Mouse (Mus musculus): ENCODE measurements at regions not wholly inside any gene's neighbourhood (a gene's known extent, or its start where the extent isn't known, plus 50 kb on each side); places are given as distances from the start of the nearest gene placed in this dataset.

- no peaks in the 10 kb centered on the region for H3K27me3 ChIP-seq
- H3K36me3 ChIP-seq = no peaks in the 10 kb centered on the region
- 0 out of 2 replicates have a peak overlapping the region, but pooled peaks have one; percentile 50 for H3K27ac ChIP-seq
- H3K4me1 ChIP-seq = peaks cover 4% of the 10 kb centered on the region; the same call in 1 of the 2 replicates
- no peak overlapping the region for H3K9ac ChIP-seq
- H3K4me3 ChIP-seq = no peak overlapping the region
- ATAC-seq (ENCODE audit: insufficient number of reproducible peaks, low FRiP score, low TSS enrichment, low read depth) = no peak
- H3K9me3 ChIP-seq = no peaks in the 10 kb centered on the region
- WGBS = 64% methylated on average over 4 of the region's 4 CpGs
- no peak overlapping the region for H3K4me2 ChIP-seq
Observed at GRCm38 (mm10) chr6:14632837-14633236, 122.2 kb downstream of the Ppp1r3a start.

GRCm38 (mm10) chr6:14631719-14632445, 123.2 kb downstream of the Ppp1r3a start:
- Histone ChIP-seq H3K9ac (no peak overlapping the region), H3K4me2 (no peak overlapping the region), H3K27ac (peak overlapping the region; percentile 59), H3K36me3 (no peaks in the 10 kb centered on the region), H3K27me3 (no peaks in the 10 kb centered on the region), H3K4me3 (no peak overlapping the region), H3K4me1 (peaks cover 4% of the 10 kb centered on the region; the same call in 1 of the 2 replicates), H3K9me3 (no peaks in the 10 kb centered on the region)
- ATAC-seq (ENCODE audit: insufficient number of reproducible peaks, low FRiP score, low TSS enrichment, low read depth) = no peak
- 30% methylated on average over 2 of the region's 2 CpGs for WGBS

- WGBS = 58% methylated on average over 3 of the region's 3 CpGs
- no peaks in the 10 kb centered on the region for H3K36me3 ChIP-seq
- H3K4me2 ChIP-seq = no peak overlapping the region
- H3K4me1 ChIP-seq = no peaks in the 10 kb centered on the region
- H3K9me3 ChIP-seq = no peaks in the 10 kb centered on the region
- no peak overlapping the region for H3K27ac ChIP-seq
- H3K27me3 ChIP-seq = no peaks in the 10 kb centered on the region
- ATAC-seq (ENCODE audit: insufficient number of reproducible peaks, low FRiP score, low TSS enrichment, low read depth) = no peak
- H3K9ac ChIP-seq = no peak overlapping the region
- H3K4me3 ChIP-seq = no peak overlapping the region
Observed at GRCm38 (mm10) chr6:14616629-14617028, 138.4 kb downstream of the Ppp1r3a start.

GRCm38 (mm10) chr6:14608076-14608475, 147.0 kb downstream of the Ppp1r3a start:
- Histone ChIP-seq H3K27ac (no peak overlapping the region), H3K27me3 (no peaks in the 10 kb centered on the region), H3K4me3 (no peak overlapping the region), H3K4me1 (no peaks in the 10 kb centered on the region), H3K36me3 (no peaks in the 10 kb centered on the region), H3K4me2 (no peak overlapping the region), H3K9me3 (no peaks in the 10 kb centered on the region), H3K9ac (no peak overlapping the region)
- no peak for ATAC-seq (ENCODE audit: insufficient number of reproducible peaks, low FRiP score, low TSS enrichment, low read depth)

- Histone ChIP-seq H3K4me2 (no peak overlapping the region), H3K9me3 (no peaks in the 10 kb centered on the region), H3K27me3 (no peaks in the 10 kb centered on the region), H3K4me1 (0 out of 2 replicates have a peak, but pooled peaks cover 6% of the 10 kb centered on the region), H3K36me3 (no peaks in the 10 kb centered on the region), H3K27ac (no peak overlapping the region), H3K4me3 (no peak overlapping the region), H3K9ac (no peak overlapping the region)
- ATAC-seq (ENCODE audit: insufficient number of reproducible peaks, low FRiP score, low TSS enrichment, low read depth) = no peak
- 59% methylated on average over 13 of the region's 13 CpGs for WGBS
Observed at GRCm38 (mm10) chr6:14600543-14601249, 154.4 kb downstream of the Ppp1r3a start.

- Histone ChIP-seq H3K9me3 (no peaks in the 10 kb centered on the region), H3K27me3 (no peaks in the 10 kb centered on the region), H3K36me3 (no peaks in the 10 kb centered on the region), H3K4me2 (no peak overlapping the region), H3K4me1 (0 out of 2 replicates have a peak, but pooled peaks cover 6% of the 10 kb centered on the region), H3K27ac (no peak overlapping the region), H3K4me3 (no peak overlapping the region), H3K9ac (no peak overlapping the region)
- WGBS = 57% methylated on average over 4 of the region's 4 CpGs
- ATAC-seq (ENCODE audit: insufficient number of reproducible peaks, low FRiP score, low TSS enrichment, low read depth) = peak; percentile 61; the same call in 1 of the 2 replicates
Observed at GRCm38 (mm10) chr6:14596880-14597466, 158.1 kb downstream of the Ppp1r3a start.

- Histone ChIP-seq H3K36me3 (no peaks in the 10 kb centered on the region), H3K4me1 (no peaks in the 10 kb centered on the region), H3K9ac (no peak overlapping the region), H3K4me3 (no peak overlapping the region), H3K27me3 (no peaks in the 10 kb centered on the region), H3K27ac (no peak overlapping the region), H3K9me3 (no peaks in the 10 kb centered on the region), H3K4me2 (no peak overlapping the region)
- ATAC-seq (ENCODE audit: insufficient number of reproducible peaks, low FRiP score, low TSS enrichment, low read depth) = no peak
- 25% methylated on average over 1 of the region's 1 CpGs for WGBS
Observed at GRCm38 (mm10) chr6:14585827-14586226, 169.2 kb downstream of the Ppp1r3a start.

GRCm38 (mm10) chr6:14583829-14584228, 171.2 kb downstream of the Ppp1r3a start:
- no peak overlapping the region for H3K4me3 ChIP-seq
- WGBS = 27% methylated on average over 1 of the region's 1 CpGs
- no peak overlapping the region for H3K27ac ChIP-seq
- H3K36me3 ChIP-seq = no peaks in the 10 kb centered on the region
- H3K9me3 ChIP-seq = no peaks in the 10 kb centered on the region
- no peaks in the 10 kb centered on the region for H3K27me3 ChIP-seq
- no peak for ATAC-seq (ENCODE audit: insufficient number of reproducible peaks, low FRiP score, low TSS enrichment, low read depth)
- H3K4me1 ChIP-seq = no peaks in the 10 kb centered on the region
- no peak overlapping the region for H3K9ac ChIP-seq
- H3K4me2 ChIP-seq = no peak overlapping the region

GRCm38 (mm10) chr6:14574607-14575006, 180.5 kb downstream of the Ppp1r3a start:
- Histone ChIP-seq H3K4me2 (no peak overlapping the region), H3K27ac (no peak overlapping the region), H3K9ac (no peak overlapping the region), H3K27me3 (no peaks in the 10 kb centered on the region), H3K9me3 (no peaks in the 10 kb centered on the region), H3K36me3 (no peaks in the 10 kb centered on the region), H3K4me3 (no peak overlapping the region), H3K4me1 (no peaks in the 10 kb centered on the region)
- WGBS = 34% methylated on average over 3 of the region's 3 CpGs
- no peak for ATAC-seq (ENCODE audit: insufficient number of reproducible peaks, low FRiP score, low TSS enrichment, low read depth)

- no peak overlapping the region for H3K27ac ChIP-seq
- no peaks in the 10 kb centered on the region for H3K36me3 ChIP-seq
- H3K4me1 ChIP-seq = no peaks in the 10 kb centered on the region
- H3K4me3 ChIP-seq = no peak overlapping the region
- no peak overlapping the region for H3K9ac ChIP-seq
- no peaks in the 10 kb centered on the region for H3K9me3 ChIP-seq
- H3K4me2 ChIP-seq = no peak overlapping the region
- no peaks in the 10 kb centered on the region for H3K27me3 ChIP-seq
- 42% methylated on average over 2 of the region's 2 CpGs for WGBS
- no peak for ATAC-seq (ENCODE audit: insufficient number of reproducible peaks, low FRiP score, low TSS enrichment, low read depth)
Observed at GRCm38 (mm10) chr6:14573001-14573400, 182.1 kb downstream of the Ppp1r3a start.

GRCm38 (mm10) chr6:14540333-14540732, 214.7 kb downstream of the Ppp1r3a start:
- H3K4me2 ChIP-seq = no peak overlapping the region
- 86% methylated on average over 5 of the region's 5 CpGs for WGBS
- no peaks in the 10 kb centered on the region for H3K9me3 ChIP-seq
- H3K36me3 ChIP-seq = no peaks in the 10 kb centered on the region
- no peak overlapping the region for H3K4me3 ChIP-seq
- no peak overlapping the region for H3K9ac ChIP-seq
- no peak for ATAC-seq (ENCODE audit: insufficient number of reproducible peaks, low FRiP score, low TSS enrichment, low read depth)
- no peaks in the 10 kb centered on the region for H3K4me1 ChIP-seq
- no peak overlapping the region for H3K27ac ChIP-seq
- H3K27me3 ChIP-seq = no peaks in the 10 kb centered on the region

GRCm38 (mm10) chr6:14529096-14529495, 226.0 kb downstream of the Ppp1r3a start:
- Histone ChIP-seq H3K27ac (no peak overlapping the region), H3K9ac (no peak overlapping the region), H3K4me3 (no peak overlapping the region), H3K9me3 (no peaks in the 10 kb centered on the region), H3K4me1 (no peaks in the 10 kb centered on the region), H3K36me3 (no peaks in the 10 kb centered on the region), H3K4me2 (no peak overlapping the region), H3K27me3 (no peaks in the 10 kb centered on the region)
- no peak for ATAC-seq (ENCODE audit: insufficient number of reproducible peaks, low FRiP score, low TSS enrichment, low read depth)
- 47% methylated on average over 2 of the region's 2 CpGs for WGBS

All from limb, embryonic 15.5 days (tissue).